Mouse (Mus musculus) stomach, postnatal 0 days (tissue): ENCODE data around the gene Ppid. TPM values are rescaled to one million over a fixed set of nuclear protein-coding genes. Genes with fewer than 3 reads are reported as not detected.
A peak's percentile ranks its signal among the peaks of the same experiment; 100 is the strongest.

Experiments
- ATAC-seq: fragments of 200-750 bp; cut with Nextera tagmentation; 2 replicates; pipeline ENCODE4 v1.8.0; 2017; ENCODE audit not compliant: low FRiP score, low TSS enrichment
- DNase-seq: peaks from one replicate; pipeline ENCODE4 v3.0.0-alpha.2; 2016; ENCODE audit warnings: low spot score
- H3K27ac ChIP-seq: fragments of 300-500 bp; sonication (generic); replicated peaks from 2 replicates; pipeline ENCODE4 v1.5.1; 2014; ENCODE audit warnings: mild to moderate bottlenecking, control low read depth
- H3K27me3 ChIP-seq: fragments of 300-500 bp; sonication (generic); 2 replicates; pipeline ENCODE4 v1.6.1; 2014; ENCODE audit warnings: low read length; ENCODE audit not compliant: control insufficient read depth, insufficient read depth
- H3K36me3 ChIP-seq: fragments of 300-500 bp; sonication (generic); 2 replicates; pipeline ENCODE4 v1.6.1; 2014; ENCODE audit warnings: low read length, mixed read lengths; ENCODE audit not compliant: control insufficient read depth, insufficient read depth
- H3K4me1 ChIP-seq: fragments of 300-500 bp; sonication (generic); replicated peaks from 2 replicates; pipeline ENCODE4 v1.6.1; 2014; ENCODE audit warnings: antibody characterized with exemption; ENCODE audit not compliant: control insufficient read depth, insufficient read depth
- H3K4me2 ChIP-seq: fragments of 300-500 bp; sonication (generic); replicated peaks from 2 replicates; pipeline ENCODE4 v1.6.1; 2014; ENCODE audit warnings: low read depth, mild to moderate bottlenecking, control low read depth, moderate library complexity
- H3K4me3 ChIP-seq: fragments of 300-500 bp; sonication (generic); 2 replicates; pipeline ENCODE4 v1.5.1; 2014; ENCODE audit warnings: low read depth, low read length, control low read depth
- H3K9ac ChIP-seq: fragments of 300-500 bp; sonication (generic); 2 replicates; pipeline ENCODE4 v1.6.1; 2014; ENCODE audit warnings: mild to moderate bottlenecking, low read length, control low read depth, mixed read lengths
- H3K9me3 ChIP-seq: fragments of 300-500 bp; sonication (generic); 2 replicates; pipeline ENCODE4 v1.6.1; 2016; ENCODE audit warnings: low read length; ENCODE audit not compliant: control insufficient read depth
- CTCF ChIP-seq: IDR thresholded peaks from 2 replicates; pipeline ENCODE4 v1.5.1; 2016; ENCODE audit warnings: antibody characterized with exemption, low read depth, mild to moderate bottlenecking, moderate library complexity
- EP300 ChIP-seq: optimal IDR thresholded peaks from 2 replicates; pipeline ENCODE3; 2016; ENCODE audit warnings: antibody characterized with exemption
- WGBS: fragments of 180-500 bp; shearing (Covaris S2); extraction: QIAGEN DNeasy Blood & Tissue Kit; methylation state at CpG from one replicate; pipeline ENCODE4 v1.1.7; 2014; 5-methylcytosine and 5-hydroxymethylcytosine counted together
- polyA plus RNA-seq: library from polyadenylated mRNA; unstranded; fragments of >200 nt; fragmentation: Nextera tagmentation; extraction: Ambion mirVana; gene quantifications from 2 replicates; pipeline ENCODE4 v1.2.1, GENCODE M21; 2015

Ppid gene
- polyA plus RNA-seq, 1 experiment from 2014 or later, result 38.3 TPM

GRCm38 (mm10) chr3:79576865-79577264, 14.3 kb upstream of the Ppid start:
- TF ChIP-seq EP300 (no peak), CTCF (no peak)

GRCm38 (mm10) chr3:79577606-79578005, 13.5 kb upstream of the Ppid start:
- ATAC-seq, result no peak
- Histone ChIP-seq H3K27ac (no peak overlapping the region), H3K9me3 (no peaks in the 10 kb centered on the region), H3K36me3 (no peaks in the 10 kb centered on the region), H3K4me2 (no peak overlapping the region), H3K4me1 (no peaks in the 10 kb centered on the region), H3K9ac (no peak overlapping the region), H3K27me3 (no peaks in the 10 kb centered on the region), H3K4me3 (no peak overlapping the region)
- DNase-seq, result no peak
- TF ChIP-seq EP300 (no peak), CTCF (no peak)
- 88% methylated on average over 6 of the region's 6 CpGs for WGBS

More at GRCm38 (mm10) chr3:79576865-79577264, 14.3 kb upstream of the Ppid start:
- DNase-seq (no peak), ATAC-seq (no peak)
- Histone ChIP-seq H3K4me3 (no peak overlapping the region), H3K9ac (no peak overlapping the region), H3K36me3 (no peaks in the 10 kb centered on the region), H3K27ac (no peak overlapping the region), H3K27me3 (no peaks in the 10 kb centered on the region), H3K4me2 (no peak overlapping the region), H3K9me3 (no peaks in the 10 kb centered on the region), H3K4me1 (no peaks in the 10 kb centered on the region)
- WGBS, result 33% methylated on average over 5 of the region's 5 CpGs

GRCm38 (mm10) chr3:79578164-79578563, 13.0 kb upstream of the Ppid start:
- no peak for ATAC-seq

DNA sequence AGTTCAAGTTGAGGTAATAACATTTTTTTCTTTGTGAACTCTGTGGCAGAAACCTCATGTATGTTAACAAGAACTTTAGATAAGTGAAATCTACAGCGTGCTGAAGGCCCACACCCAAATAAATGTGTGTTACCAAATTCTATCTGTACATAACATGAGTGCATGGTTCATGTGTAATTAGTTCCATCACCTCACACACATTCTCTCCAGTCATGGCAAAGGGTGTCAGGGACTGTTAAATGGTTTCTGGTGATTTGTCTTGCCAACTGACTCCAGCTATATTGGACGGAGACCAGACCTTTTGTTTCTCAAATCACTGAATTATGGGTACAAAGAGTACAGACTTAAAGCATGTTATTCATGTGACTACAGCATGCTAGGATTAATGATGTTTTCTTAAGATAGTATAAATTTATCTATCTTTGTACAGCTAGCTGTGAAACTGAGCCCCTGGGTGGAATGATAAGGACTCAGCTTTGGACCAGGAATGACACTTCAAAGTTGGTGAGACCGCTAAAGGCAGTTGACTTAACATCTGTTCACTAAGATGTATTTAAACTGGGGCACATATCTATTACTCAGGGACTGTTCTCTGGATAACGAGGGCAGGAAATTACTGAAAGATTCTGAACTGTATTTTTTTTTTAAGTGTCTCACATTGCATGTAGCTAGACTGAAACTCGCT, 11.1 kb upstream of the Ppid start:
- no peaks in the 10 kb centered on the region for H3K9me3 ChIP-seq
- no peaks in the 10 kb centered on the region for H3K4me1 ChIP-seq
- no peak overlapping the region for H3K27ac ChIP-seq
- H3K4me2 ChIP-seq, result no peak overlapping the region
- H3K27me3 ChIP-seq, result no peaks in the 10 kb centered on the region
- H3K36me3 ChIP-seq, result no peaks in the 10 kb centered on the region
- WGBS, result 41% methylated on average over 5 of the region's 5 CpGs
- TF ChIP-seq EP300 (no peak), CTCF (no peak)
- DNase-seq (no peak), ATAC-seq (no peak)
- H3K9ac ChIP-seq, result no peak overlapping the region
- no peak overlapping the region for H3K4me3 ChIP-seq

More at GRCm38 (mm10) chr3:79578164-79578563, 13.0 kb upstream of the Ppid start:
- Histone ChIP-seq H3K9ac (no peak overlapping the region), H3K4me2 (no peak overlapping the region), H3K4me3 (no peak overlapping the region), H3K27ac (no peak overlapping the region), H3K36me3 (no peaks in the 10 kb centered on the region), H3K9me3 (no peaks in the 10 kb centered on the region), H3K4me1 (no peaks in the 10 kb centered on the region), H3K27me3 (no peaks in the 10 kb centered on the region)
- DNase-seq, result no peak
- TF ChIP-seq EP300 (no peak), CTCF (no peak)
- 75% methylated on average over 6 of the region's 6 CpGs for WGBS

DNA sequence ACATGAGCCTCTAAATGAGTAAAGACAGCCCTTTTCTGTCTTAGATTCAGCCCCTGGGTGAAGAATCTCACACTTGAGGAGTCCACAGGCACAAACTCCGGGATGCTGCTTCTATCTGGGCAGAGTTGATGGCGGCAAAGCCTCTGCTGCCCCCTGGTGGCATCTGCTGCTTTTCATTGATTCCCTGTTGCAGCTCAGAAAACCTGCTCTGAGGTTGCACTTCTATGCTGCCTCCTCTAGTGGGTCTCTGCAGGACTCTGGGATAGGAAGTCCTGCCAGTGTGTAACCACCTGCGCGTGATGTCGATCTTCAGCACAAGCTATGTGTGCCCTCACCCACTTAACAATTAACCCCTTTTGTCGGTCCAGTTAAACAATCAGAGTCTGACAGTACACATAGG, 4.3 kb upstream of the Ppid start:
- Histone ChIP-seq H3K36me3 (no peaks in the 10 kb centered on the region), H3K9me3 (no peaks in the 10 kb centered on the region), H3K4me1 (no peaks in the 10 kb centered on the region), H3K9ac (no peak overlapping the region), H3K27ac (no peak overlapping the region), H3K27me3 (no peaks in the 10 kb centered on the region), H3K4me2 (no peak overlapping the region), H3K4me3 (no peak overlapping the region)
- peak; percentile 91 for DNase-seq
- peak; percentile 85 for ATAC-seq
- TF ChIP-seq CTCF, result peak; percentile 99
- TF ChIP-seq EP300, result no peak
- 6% methylated on average over 6 of the region's 6 CpGs for WGBS

DNA sequence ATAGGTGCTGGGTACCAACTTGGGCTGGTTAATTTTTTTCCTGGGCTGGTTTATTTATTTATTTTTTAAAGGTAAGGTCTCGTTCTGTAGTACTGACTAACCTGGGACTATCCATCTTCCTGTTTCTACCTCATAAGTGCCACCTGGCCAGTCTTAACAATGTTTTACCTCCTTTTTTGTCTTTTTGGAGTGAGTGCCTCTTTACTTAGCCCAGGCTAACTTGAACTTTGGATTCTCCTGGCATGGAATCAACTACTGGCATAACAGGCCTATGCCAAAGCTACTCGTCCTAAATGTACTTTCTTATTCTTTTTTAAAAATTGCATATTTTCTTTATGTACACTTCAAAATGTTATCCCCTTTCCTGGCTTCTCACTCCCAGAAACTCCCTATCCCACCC, 1.5 kb upstream of the Ppid start:
- WGBS, result 68% methylated on average over 2 of the region's 2 CpGs

More for the DNA sequence above, 1.5 kb upstream of the Ppid start:
- H3K27ac ChIP-seq, result no peak overlapping the region
- no peaks in the 10 kb centered on the region for H3K4me1 ChIP-seq
- ATAC-seq, result no peak
- no peaks in the 10 kb centered on the region for H3K27me3 ChIP-seq
- H3K4me3 ChIP-seq, result no peak overlapping the region
- H3K4me2 ChIP-seq, result no peak overlapping the region
- no peak overlapping the region for H3K9ac ChIP-seq
- no peak for DNase-seq
- no peak for TF ChIP-seq CTCF
- TF ChIP-seq EP300, result no peak
- H3K9me3 ChIP-seq, result no peaks in the 10 kb centered on the region
- H3K36me3 ChIP-seq, result 0 out of 2 replicates have a peak, but pooled peaks cover 2% of the 10 kb centered on the region
